Mouse (Mus musculus): ENCODE data around the gene Miox.

The Miox gene

DNA sequence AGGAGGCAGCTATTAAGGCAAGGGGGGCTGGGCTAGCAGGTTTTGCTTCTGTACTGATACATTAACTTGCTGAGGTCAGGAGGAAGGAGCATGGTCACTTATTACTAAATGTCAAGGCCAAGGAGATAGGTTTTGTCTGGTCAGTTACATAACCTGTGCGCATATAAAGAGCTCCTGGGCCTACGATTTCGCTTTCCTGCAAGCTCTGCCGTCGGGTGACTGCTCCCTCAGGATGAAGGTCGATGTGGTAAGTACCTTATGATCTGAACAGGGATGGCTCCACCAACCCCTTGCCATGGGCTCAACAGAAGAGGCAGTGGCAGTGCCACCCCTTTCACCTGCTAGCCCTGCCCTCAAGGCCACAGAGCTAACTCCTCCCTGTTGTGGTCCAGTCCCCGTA is at the start of gene Miox:
Miox (plus strand) TSS at position 128 of the 400 bp plus-strand sequence.
- no peak for DNase-seq (ENCODE audit: low read depth, low spot score)

DNA sequence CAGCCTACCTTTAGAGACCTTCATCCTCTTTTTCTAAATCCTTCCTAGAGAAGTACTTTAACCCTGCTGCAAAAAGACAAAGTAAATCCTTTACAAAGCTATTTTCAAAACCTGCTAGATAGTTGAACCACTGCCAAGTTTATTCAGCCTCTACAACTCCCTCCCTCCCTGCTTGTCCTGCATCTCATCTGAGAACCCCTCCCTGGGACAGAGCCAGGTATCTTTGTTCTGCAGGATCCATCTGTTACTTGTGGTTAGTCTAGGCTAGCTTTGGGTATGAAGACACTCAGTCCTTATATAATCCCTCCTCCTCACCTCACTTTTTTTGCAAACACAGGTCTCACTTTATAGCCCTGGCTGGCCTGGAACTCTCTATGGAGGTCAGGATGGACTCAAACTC is 49.2 kb upstream of the Miox start:
- no peak for DNase-seq (ENCODE audit: low read depth, low spot score)

DNA sequence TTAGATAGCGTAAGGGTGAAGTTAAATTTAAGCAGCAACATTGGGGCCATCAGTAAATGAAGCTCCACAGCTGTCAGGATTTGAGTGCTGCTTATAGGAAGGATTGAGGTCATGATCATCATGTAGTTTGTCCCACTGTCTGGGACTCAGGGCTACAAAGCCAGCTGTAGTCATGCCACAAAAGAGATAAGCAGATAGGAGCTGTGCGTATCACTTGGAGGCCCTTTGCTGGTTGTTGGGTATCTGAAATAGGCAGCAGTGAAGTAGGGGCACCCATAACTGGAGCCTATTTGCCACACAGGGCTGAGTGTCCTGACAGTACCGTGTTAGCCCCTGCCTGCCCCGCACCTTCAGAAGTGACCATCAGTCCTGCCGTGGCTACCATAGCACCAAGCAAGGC is 48.7 kb upstream of the Miox start:
- no peak for DNase-seq (ENCODE audit: low read depth, low spot score)

- no peak for DNase-seq (ENCODE audit: low read depth, low spot score)
These were observed 48.1 kb upstream of the Miox start for GRCm38 (mm10) chr15:89286114-89286513.

DNA sequence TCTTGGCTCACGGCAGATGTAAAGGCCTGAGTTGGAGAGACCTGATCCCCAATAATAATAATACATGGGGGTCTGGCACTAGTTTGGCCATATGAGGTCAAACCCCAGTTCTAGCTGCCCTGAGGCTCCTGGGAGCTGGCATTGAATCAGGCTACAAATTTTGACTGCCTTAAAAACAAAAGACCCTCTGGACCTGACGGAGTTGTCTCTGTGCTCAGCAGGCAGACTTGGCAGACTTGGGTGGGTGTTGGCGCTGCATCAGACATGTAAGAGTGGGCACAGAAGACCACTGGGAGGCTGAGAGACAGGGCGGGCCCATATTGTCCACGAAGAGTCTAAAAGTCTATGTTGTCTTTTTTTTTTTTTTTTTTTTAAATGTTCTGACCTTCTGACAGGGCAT is 47.6 kb upstream of the Miox start:
- DNase-seq (ENCODE audit: low read depth, low spot score) = no peak

DNA sequence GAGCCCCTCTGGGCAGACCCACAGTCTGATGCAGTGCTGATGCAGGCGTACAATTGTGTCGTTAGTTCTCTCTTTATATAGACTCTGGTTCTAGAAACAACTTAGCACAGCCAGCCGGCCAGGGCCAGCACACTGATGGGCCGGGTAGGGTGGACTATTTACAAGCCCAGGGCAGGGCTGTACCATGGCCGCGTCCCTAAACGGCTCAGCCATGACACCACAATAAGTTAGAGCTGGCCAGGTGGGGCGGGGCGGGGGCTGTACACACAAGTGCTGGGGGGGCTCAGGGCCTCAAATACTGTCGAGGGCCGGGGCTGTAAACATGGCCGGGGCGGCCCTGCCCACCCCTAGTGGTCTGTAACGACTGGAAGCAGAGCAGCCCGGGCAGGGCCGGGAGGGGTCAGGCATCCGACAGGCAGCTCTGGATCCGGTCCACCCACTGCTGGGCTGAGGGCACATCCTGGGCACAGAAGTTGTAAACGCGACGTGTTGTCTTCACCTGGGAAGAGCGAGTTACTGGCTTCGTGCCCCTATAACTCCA is 45.9 kb upstream of the Miox start:
- no peak for DNase-seq (ENCODE audit: low read depth, low spot score)

DNA sequence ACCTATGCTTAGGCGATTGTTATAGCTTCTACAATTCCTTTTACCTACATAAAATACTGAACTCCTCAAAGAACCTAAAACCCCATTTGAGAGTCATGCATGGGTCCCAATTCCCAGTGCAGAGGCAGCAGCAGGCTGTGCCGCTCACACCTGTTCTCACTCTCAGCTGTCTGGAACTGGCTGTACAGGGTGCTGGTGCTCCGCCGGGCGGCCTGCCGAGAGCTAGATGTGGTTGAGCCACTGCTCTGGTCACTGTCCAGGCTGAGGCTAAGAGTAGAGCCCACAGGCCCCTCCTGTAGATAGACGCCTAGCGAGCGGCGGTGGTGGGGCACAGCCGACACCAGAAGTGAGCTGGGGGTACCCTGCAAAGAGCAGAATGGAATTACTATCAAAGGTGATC is 44.7 kb upstream of the Miox start:
- DNase-seq (ENCODE audit: low read depth, low spot score) = no peak

GRCm38 (mm10) chr15:89291521-89291920 is 42.7 kb upstream of the Miox start:
- no peak for DNase-seq (ENCODE audit: low read depth, low spot score)

GRCm38 (mm10) chr15:89292795-89293194 is 41.4 kb upstream of the Miox start:
- no peak for DNase-seq (ENCODE audit: low read depth, low spot score)

DNA sequence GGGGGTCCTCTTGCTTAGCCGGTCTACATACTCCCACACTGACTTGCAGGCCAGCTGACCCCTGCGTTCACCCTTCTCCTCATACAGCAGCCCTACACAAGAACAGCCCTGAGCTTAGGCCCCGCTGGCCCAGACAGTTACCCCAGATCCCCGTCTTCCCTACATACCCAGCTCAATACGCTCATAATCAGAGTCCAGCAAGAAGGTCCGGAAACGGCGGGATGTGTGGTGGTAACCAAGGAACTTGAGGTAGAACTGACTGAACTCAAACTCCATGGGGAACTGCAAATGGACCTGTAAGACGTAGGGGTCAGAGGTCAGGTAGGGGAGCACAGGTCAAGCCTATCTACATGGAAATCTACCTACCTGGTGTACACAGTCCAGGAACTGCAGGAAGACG is 40.4 kb upstream of the Miox start:
- DNase-seq (ENCODE audit: low read depth, low spot score) = no peak

GRCm38 (mm10) chr15:89295580-89296165 is 38.5 kb upstream of the Miox start:
- no peak for DNase-seq (ENCODE audit: low read depth, low spot score)

DNA sequence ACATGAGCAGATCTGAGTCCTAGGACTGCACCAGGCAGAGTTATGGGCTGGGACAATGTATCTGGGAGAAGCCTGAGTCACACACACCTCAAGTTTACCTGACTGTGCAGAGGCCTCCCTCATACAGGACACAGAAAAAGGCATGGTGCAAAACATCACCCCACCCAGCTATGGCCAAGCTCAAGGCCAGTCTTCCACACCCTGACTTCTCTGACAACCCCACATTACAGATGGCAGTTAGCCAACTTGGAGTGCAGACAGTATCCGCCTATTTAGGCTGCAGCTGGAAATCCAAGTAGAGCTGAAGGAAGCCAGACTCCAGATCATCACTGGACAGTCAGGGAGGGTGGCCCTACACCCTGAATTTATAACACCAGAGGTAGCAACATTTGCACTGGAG is 37.7 kb upstream of the Miox start:
- DNase-seq (ENCODE audit: low read depth, low spot score) = no peak

DNA sequence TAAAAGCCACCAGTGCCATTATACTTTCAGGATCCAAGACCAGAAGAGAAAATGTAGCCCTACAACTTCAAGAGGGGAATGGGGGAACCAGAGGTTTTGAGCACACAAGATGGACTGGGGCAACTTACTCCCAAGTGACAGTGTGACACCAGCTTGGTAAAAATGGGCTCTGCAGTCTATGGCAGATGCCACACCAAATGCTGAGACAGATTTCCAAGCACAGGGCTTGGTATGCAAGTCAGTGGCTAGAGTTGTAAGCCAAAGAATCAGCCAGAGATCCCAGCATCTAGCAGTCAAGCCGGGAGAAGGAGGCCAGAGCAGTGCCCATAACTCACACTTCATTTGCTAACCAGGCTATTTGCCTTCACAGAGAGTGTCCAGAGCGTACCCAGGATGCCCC is 36.5 kb upstream of the Miox start:
- DNase-seq (ENCODE audit: low read depth, low spot score) = no peak

DNA sequence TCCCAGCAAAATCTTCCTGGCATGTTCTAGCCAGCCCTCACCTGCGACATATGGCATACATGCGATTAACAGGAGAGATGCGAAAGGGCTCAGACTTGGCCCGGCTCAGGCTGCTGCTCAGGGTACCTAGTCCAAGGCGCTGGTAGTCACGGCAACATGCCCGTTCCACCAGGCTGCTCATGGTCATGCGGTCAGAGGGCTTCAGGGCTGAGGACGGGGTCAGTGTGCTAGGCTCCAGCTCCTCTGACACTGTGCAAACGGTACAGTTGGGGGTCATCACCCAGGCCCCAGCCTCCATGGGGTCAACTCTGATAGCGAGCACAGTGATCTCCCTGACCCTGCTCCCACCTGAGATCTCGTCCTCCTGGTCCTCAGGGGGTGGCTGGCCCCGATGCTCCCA is 34.0 kb upstream of the Miox start:
- no peak for DNase-seq (ENCODE audit: low read depth, low spot score)

DNA sequence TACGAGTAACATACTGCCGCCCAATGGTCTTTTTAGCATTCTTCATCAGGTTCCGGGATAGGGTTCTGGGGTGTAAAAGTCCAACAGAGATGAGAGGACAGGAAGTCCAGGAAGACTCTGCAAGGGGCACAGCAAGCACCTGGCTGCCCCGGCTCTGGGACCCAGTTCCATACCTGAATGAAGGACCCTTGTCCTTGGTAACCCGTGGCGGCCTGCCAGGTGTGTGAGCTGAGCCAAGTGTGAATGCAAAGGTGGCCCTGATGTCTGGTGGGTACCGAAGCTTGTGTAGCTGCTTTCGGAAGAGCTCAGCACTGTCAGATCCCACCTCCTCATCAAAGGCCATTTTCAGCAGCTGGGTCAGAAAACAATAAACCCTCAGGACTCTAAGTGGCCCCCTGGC is 33.6 kb upstream of the Miox start:
- DNase-seq (ENCODE audit: low read depth, low spot score) = no peak

DNA sequence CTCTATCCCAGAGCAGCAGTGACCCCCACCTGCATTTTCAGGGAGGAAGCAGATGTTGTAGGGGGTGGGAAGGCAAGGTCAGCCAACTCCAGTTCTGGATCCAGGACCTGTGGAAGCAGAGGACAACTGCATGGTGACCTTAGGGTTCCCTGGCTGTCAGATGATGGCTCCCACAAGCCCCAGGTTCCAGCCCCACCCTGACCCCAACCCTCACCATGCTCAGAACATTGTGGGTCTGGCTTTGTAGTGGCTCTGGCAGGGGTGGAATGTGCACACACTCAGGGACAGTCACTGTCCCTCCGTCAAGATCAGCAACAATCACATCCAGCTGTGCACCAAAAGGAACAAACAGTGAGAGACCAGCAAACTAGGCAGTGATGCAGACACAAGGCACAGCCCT is 28.2 kb upstream of the Miox start:
- no peak for DNase-seq (ENCODE audit: low read depth, low spot score)

- DNase-seq (ENCODE audit: low read depth, low spot score) = no peak
These were observed 26.7 kb upstream of the Miox start for GRCm38 (mm10) chr15:89307461-89307860.

DNA sequence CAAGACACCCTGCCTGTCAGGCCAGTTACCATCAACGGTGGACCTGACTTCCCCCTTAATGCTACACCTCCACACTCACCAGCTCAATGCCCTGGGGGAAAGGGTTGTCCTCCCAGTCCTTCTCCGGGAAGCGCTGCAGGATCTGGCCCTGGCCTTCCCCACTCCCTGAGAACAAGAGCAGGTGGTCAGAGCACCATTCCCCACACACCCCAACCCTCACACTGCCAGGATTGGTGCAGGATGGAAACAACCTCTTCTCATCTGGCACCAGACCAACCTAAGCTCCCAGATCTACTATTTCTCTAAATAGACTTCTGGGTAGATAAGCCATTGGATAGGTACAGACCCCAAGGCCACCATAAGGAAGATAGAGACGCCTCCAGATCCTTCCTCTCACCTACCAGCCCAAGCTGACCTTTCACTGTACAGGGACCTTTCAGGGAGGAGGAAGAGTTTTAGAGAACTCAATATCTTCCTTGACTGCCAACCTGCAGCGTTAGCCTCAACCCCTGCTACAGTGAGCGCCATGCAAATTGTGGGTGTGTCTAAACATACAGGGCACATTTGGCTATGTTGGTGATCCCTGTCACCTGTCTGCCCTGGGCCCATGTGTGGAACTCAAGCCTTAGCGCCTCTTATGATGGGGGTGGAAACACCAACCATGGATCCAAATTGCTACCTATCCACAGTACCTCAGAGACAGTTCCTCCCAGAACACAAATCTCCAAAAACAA is 25.6 kb upstream of the Miox start:
- no peak for DNase-seq (ENCODE audit: low read depth, low spot score)

DNA sequence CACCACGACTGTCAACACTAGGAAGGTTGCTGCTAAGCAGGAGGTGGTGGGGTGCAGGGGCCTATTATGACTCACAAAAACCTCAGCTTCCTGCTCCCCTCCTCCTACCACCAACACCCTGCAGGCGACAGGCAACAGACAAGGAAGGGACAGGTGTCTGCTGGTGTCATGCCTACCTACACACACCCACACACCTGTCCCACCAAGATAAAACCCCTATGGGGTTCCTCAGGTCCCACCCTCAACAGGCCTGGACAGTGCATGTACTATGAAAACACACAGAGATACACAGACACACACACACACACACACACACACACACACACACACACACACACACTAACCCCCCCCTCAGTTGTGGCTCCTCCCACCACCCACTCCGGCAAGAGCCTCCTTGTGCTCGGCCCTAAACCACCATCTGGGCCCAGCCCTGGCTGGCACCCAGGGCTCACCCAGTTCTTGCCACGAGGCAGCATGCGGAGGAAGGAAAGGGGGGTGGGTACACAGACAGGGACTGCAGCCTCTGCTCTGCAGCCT is 24.2 kb upstream of the Miox start:
- no peak for DNase-seq (ENCODE audit: low read depth, low spot score)

DNA sequence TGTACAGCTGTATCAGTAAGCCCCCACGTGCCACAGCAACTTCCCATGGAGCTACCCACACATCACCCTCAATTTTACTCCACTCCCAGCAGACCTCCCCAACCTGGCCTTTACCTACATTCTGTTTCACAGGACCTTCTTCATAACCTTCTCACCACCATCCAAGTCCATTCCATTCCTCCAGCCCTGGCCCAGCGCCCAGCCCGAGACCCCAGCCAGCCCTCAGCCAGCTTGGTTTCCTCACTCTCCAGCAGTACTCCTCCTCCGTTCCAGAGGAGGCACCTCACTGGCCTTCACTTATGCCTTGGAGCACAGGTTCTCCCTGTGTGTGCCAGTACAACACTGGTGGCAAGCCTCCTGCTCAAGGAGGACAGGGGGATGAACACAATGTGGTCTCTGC is 20.8 kb upstream of the Miox start:
- no peak for DNase-seq (ENCODE audit: low read depth, low spot score)

DNA sequence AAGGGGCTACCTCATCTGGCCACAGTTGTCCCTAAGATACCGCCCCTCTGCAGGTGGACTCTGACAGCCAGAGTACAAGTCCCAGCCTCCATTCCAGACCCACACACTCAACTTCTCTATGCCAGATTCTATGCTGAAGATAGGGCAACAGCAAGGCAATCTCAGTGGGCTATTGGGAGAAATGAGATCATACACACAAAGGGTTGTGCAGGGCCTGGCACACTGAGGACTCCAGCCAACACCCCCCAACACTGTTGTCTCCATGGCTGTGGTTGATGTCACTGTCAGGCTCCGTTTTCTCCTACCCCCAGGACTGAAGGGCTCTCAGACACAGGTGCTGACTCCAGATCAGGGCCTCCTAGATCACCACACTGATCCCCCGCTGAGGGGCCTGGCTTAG is 20.1 kb upstream of the Miox start:
- DNase-seq (ENCODE audit: low read depth, low spot score) = no peak

DNA sequence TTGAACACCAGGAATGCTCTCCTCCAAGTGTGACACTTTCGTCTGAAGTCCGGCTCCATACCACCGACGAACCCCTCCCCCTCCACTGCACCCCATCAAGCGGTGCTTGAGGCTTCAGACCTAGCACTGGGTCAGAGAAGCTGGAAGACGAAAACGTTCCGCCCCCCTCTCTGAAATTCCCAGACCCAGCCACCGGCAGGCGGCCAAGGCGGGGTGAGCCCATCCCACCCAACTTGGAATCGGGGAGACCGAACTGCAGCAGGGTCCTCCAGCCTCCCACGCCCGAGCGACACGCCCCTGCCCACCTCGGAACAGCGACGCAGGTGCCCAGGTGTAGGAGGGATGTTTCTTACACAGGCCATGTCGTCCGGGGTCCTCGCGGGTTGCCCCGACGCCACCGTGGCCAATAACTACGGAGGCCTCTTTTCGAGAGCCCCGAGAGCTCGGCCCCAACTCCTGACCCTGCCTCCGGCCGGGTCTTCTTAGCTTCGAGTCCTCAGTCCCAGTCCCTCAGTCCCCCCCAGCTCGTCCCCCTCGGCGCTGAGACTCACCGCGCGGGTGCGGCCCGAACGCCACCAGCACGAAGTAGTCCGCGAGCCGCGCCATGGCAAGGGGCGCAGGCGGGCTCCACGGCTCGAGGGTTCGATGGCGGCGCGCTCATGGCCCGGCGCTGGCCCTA is 19.5 kb upstream of the Miox start:
- DNase-seq (ENCODE audit: low read depth, low spot score) = no peak
